Mouse (Mus musculus) MEL (cell line): ENCODE results near the gene Oas1f.
"Not testable (repeated sequence)": the region's sequence is repeated elsewhere in the genome, so short reads cannot be mapped to it uniquely, and the experiment has no call there.

Experiments used
- BHLHE40 ChIP-seq: IDR thresholded peaks from 2 replicates; pipeline ENCODE4 v1.6.1; 2012; ENCODE audit warnings: low read depth, mild to moderate bottlenecking, inconsistent platforms, low read length, improper control_type of control experiment, borderline replicate concordance
- CHD2 ChIP-seq: IDR thresholded peaks from 2 replicates; pipeline ENCODE4 v1.6.1; 2011; ENCODE audit warnings: low read length, improper control_type of control experiment
- CTCF ChIP-seq, 3 experiments: IDR thresholded peaks in 2 of 3; conservative IDR thresholded peaks in 1 of 3; 2 replicates each; pipeline ENCODE4 v1.5.1; 2011 to 2012; ENCODE audit warnings: low read length in 3 of 3, low read depth in 2 of 3, mild to moderate bottlenecking in 2 of 3, improper control_type of control experiment in 1 of 3, inconsistent platforms in 1 of 3, mixed read lengths in 1 of 3, moderate library complexity in 1 of 3; ENCODE audit not compliant: control insufficient read depth in 1 of 3, insufficient read depth in 1 of 3, poor library complexity in 1 of 3, severe bottlenecking in 1 of 3
- ELF1 ChIP-seq: IDR thresholded peaks from 2 replicates; pipeline ENCODE4 v1.6.1; 2014; ENCODE audit warnings: low read depth, mild to moderate bottlenecking, inconsistent platforms, low read length, improper control_type of control experiment, moderate library complexity
- EP300 ChIP-seq, 2 experiments: IDR thresholded peaks; 2 replicates each; pipeline ENCODE4 v1.6.1; 2011; ENCODE audit warnings: improper control_type of control experiment in 2 of 2, low read length in 2 of 2, low read depth in 1 of 2, mild to moderate bottlenecking in 1 of 2
- ETS1 ChIP-seq: IDR thresholded peaks from 2 replicates; pipeline ENCODE4 v1.6.1; 2012; ENCODE audit warnings: low read depth, mild to moderate bottlenecking, inconsistent platforms, low read length, improper control_type of control experiment, moderate library complexity
- GATA1 ChIP-seq: IDR thresholded peaks from 2 replicates; pipeline ENCODE4 v1.6.1; 2011; ENCODE audit warnings: low read depth, low read length, improper control_type of control experiment
- MAFK ChIP-seq: IDR thresholded peaks from 2 replicates; pipeline ENCODE4 v1.6.1; 2011; ENCODE audit warnings: low read depth, mild to moderate bottlenecking, low read length, improper control_type of control experiment, borderline replicate concordance
- MAX ChIP-seq: IDR thresholded peaks from 2 replicates; pipeline ENCODE4 v1.6.1; 2011; ENCODE audit warnings: low read length, improper control_type of control experiment
- POLR2A ChIP-seq, 2 experiments: IDR thresholded peaks; 2 replicates each; pipeline ENCODE4 v1.6.1; 2011 to 2012; ENCODE audit warnings: low read length in 2 of 2, mild to moderate bottlenecking in 2 of 2, control low read depth in 1 of 2, improper control_type of control experiment in 1 of 2, low read depth in 1 of 2, moderate library complexity in 1 of 2; ENCODE audit not compliant: control insufficient read depth in 1 of 2, insufficient read depth in 1 of 2, poor library complexity in 1 of 2
- USF1 ChIP-seq: IDR thresholded peaks from 2 replicates; pipeline ENCODE4 v1.6.1; 2014; ENCODE audit warnings: low read depth, mild to moderate bottlenecking, inconsistent platforms, low read length, improper control_type of control experiment, moderate library complexity

- TF ChIP-seq USF1; CTCF (IDR thresholded peaks at IDR 0.05 in 2 of 3, conservative IDR thresholded peaks at IDR 0.05 in 1 of 3; ENCODE audit: control insufficient read depth in 1 of 3, insufficient read depth in 1 of 3, low read depth in 2 of 3, low read length in 3 of 3, poor library complexity in 1 of 3, severe bottlenecking in 1 of 3); CHD2; POLR2A (IDR thresholded peaks at IDR 0.05; ENCODE audit: control insufficient read depth in 1 of 2, insufficient read depth in 1 of 2, low read depth in 1 of 2, low read length in 2 of 2, poor library complexity in 1 of 2); BHLHE40; MAX; EP300 (IDR thresholded peaks at IDR 0.05; ENCODE audit: low read depth in 1 of 2, low read length in 2 of 2); GATA1; MAFK; ETS1; ELF1: not testable (repeated sequence)
These were observed 59.9 kb downstream of the Oas1f start, which contains the start of gene Oas1a for GRCm38 (mm10) chr5:120906791-120907733.
